Comparison of ENCODE assay signal across 10 mouse cellular contexts in the genomic region with DNA sequence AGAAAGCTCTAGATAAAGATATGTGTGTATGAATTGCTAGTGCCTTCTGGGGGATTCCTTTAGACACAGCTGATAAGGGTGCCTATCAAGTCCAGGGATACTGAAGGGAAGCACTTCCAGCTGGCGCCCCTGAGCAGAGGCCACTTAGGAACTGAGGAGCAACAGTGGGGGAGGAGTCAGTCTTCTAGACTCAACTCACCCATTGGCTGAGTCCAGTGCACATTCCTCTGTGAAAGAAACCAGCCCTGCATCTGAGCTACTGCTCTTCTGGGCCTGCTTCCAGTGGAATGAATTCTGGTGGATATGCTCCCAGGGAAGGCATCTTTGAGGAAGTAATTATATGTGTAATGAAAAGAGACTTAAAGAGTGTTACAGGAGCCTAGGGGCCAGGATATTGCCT.
DNase-seq lines count a peak whose midpoint lies in the region; ATAC-seq lines count a peak whose summit lies in the region.
"Had no signal": no experiment of that assay in that cellular context is flagged by ENCODE, and none has a peak within 500 bp of the region (broad histone marks: within the 10 kb centered on the region; RNA-seq: fewer than 3 reads in every experiment).

No protein-coding gene starts in this region.

- peak; percentile 81 for ATAC-seq in heart, embryonic 11.5 days (replicated peaks; ENCODE audit: insufficient number of reproducible peaks, low FRiP score, low TSS enrichment)
- peak; percentile 90 for ATAC-seq in lung, embryonic 16.5 days (ENCODE audit: low read depth)
- peak; percentile 82; the same call in 1 of the 2 replicates for ATAC-seq in stomach, embryonic 15.5 days (ENCODE audit: insufficient read depth, low FRiP score, low read depth)

- WGBS in heart, embryonic 11.5 days (ENCODE audit: insufficient replicate concordance): 9% methylated on average over 1 of the region's 1 CpGs
- 19% methylated on average over 1 of the region's 1 CpGs for WGBS in lung, embryonic 16.5 days
- WGBS in stomach, embryonic 15.5 days: 17% methylated on average over 1 of the region's 1 CpGs

- H3K4me2 ChIP-seq in heart, embryonic 11.5 days: no peak overlapping the region
- H3K4me2 ChIP-seq in lung, embryonic 16.5 days (ENCODE audit: low read depth, low read length): no peak overlapping the region
- no peak overlapping the region for H3K4me2 ChIP-seq in stomach, embryonic 15.5 days

- no peak overlapping the region for H3K27ac ChIP-seq in heart, embryonic 11.5 days (ENCODE audit: low read depth, low read length)
- no peak overlapping the region for H3K27ac ChIP-seq in lung, embryonic 16.5 days (ENCODE audit: low read length)
- H3K27ac ChIP-seq in stomach, embryonic 15.5 days: no peak overlapping the region

- no peak overlapping the region for H3K4me3 ChIP-seq in heart, embryonic 11.5 days (ENCODE audit: low read depth, low read length)
- no peak overlapping the region for H3K4me3 ChIP-seq in lung, embryonic 16.5 days (ENCODE audit: low read length)
- H3K4me3 ChIP-seq in stomach, embryonic 15.5 days (replicated peaks): no peak overlapping the region

- H3K9me3 ChIP-seq in heart, embryonic 11.5 days (replicated peaks; ENCODE audit: control insufficient read depth, low read length): no peaks in the 10 kb centered on the region
- no peaks in the 10 kb centered on the region for H3K9me3 ChIP-seq in lung, embryonic 16.5 days (ENCODE audit: control insufficient read depth, low read length)
- no peaks in the 10 kb centered on the region for H3K9me3 ChIP-seq in stomach, embryonic 15.5 days

- H3K27me3 ChIP-seq in heart, embryonic 11.5 days (ENCODE audit: control insufficient read depth, insufficient read depth, low read length): no peaks in the 10 kb centered on the region
- H3K27me3 ChIP-seq in lung, embryonic 16.5 days (ENCODE audit: control insufficient read depth, insufficient read depth, low read depth, low read length): no peaks in the 10 kb centered on the region
- no peaks in the 10 kb centered on the region for H3K27me3 ChIP-seq in stomach, embryonic 15.5 days (replicated peaks)

- no peak for DNase-seq in heart, postnatal 25 days (ENCODE audit: low spot score)
- DNase-seq in lung, postnatal 25 days (ENCODE audit: low spot score): no peak
- DNase-seq in heart, postnatal 4 days: peak; percentile 28
- DNase-seq in right cerebral cortex, postnatal 25 days: no peak
- DNase-seq in testis, postnatal 10 days (ENCODE audit: low spot score): no peak
- DNase-seq: cerebellum, postnatal 10 days; gastrocnemius, postnatal 14 days had no signal

- no peak overlapping the region for H3K9ac ChIP-seq in heart, embryonic 11.5 days (ENCODE audit: low read depth, low read length)
- H3K9ac ChIP-seq in lung, embryonic 16.5 days (ENCODE audit: low read length): no peak overlapping the region
- no peak overlapping the region for H3K9ac ChIP-seq in stomach, embryonic 15.5 days

- intact Hi-C loops in heart, postnatal 25 days (cut with DNase I): no loop called here

- peaks cover 3% of the 10 kb centered on the region; the same call in 1 of the 2 replicates for H3K4me1 ChIP-seq in heart, embryonic 11.5 days (ENCODE audit: control insufficient read depth, insufficient read depth, low read length)
- no peaks in the 10 kb centered on the region for H3K4me1 ChIP-seq in lung, embryonic 16.5 days (replicated peaks; ENCODE audit: control insufficient read depth, insufficient read depth, low read length)
- no peaks in the 10 kb centered on the region for H3K4me1 ChIP-seq in stomach, embryonic 15.5 days

- no peaks in the 10 kb centered on the region for H3K36me3 ChIP-seq in heart, embryonic 11.5 days (ENCODE audit: control insufficient read depth, insufficient read depth, low read length)
- H3K36me3 ChIP-seq in lung, embryonic 16.5 days (ENCODE audit: control insufficient read depth, insufficient read depth, low read length): no peaks in the 10 kb centered on the region
- no peaks in the 10 kb centered on the region for H3K36me3 ChIP-seq in stomach, embryonic 15.5 days
